Mouse (Mus musculus) R1 (cell line): ENCODE results near the gene Slc25a25.

Source experiments
- DNase-seq: peaks from one replicate; pipeline ENCODE4 v3.0.0-alpha.2; 2018; ENCODE audit warnings: low read depth, low spot score

Slc25a25 gene

DNA sequence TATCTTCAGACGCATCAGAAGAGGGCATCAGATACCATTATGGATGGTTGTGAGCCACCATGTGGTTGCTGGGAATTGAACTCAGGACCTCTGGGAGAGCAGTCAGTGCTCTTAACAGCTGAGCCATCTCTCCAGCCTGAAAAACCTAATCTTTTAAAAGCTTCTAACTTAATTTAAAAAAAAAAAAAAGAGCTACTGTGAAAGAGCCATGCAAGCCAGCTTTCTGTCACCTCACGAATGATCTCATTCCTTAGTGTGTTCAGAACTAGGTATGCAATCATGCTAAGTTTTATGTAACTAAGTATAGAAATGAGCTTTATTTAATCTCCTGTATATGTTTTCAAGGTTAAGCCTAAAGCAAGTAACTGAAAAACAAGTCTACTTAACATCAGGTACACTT, 8.4 kb upstream of the Slc25a25 start:
- DNase-seq: no peak

DNA sequence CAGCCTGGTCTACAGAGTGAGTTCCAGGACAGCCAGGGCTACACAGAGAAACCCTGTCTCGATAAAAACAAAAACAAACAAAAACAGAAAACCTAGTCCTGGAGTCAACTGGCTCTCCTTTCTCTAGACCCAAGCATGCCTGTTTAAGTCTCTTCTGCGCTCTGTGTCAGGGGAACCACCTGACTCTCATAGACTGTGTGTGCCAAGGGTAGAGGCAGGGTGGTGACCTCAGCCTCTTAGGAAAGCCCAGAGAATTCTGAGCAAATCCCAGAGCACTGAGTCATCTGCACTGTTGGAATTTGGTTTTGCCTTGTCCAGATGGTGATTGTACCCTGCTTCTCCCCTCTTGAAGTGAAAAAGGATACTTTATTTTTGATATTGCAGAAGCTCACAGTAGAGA, 7.1 kb upstream of the Slc25a25 start:
- no peak for DNase-seq

DNA sequence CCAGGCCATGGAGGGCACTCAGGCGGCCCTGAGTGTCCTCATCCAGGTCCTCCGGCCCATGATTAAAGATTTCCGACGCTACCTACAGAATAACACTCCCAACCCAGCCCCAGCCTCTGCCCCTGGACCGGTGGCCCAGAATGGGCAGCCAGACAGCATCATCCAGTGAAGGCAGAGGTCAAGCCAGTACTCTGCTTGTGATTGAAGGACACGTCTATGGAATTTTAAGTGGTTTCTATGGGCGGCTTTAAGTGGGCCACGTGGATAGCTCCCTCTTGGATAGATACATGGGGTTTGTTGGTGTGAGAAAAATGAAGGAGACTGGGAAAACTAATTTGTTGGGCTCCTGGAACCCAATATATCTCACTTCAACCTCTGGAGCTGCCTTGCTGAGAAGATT, 3.9 kb upstream of the Slc25a25 start:
- DNase-seq: no peak

DNA sequence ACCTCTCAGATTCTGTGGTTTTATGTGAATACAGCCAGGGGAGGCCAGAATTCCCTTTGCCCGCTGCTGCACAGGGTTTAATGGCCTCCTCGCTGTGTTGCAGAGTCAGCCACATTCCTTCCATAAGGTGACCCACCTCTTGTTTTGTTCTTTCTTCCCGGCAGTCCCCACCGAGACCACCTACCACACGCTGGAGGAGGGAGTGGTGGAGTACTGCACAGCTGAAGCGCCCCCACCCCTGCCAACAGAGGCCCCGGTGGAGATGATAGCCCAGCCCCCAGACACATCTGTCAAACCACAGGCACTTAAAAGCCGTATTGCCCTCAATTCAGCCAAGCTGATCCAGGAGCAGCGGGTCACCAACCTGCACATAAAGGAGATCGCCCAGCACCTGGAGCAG, 3.4 kb upstream of the Slc25a25 start:
- peak; percentile 72 for DNase-seq

DNA sequence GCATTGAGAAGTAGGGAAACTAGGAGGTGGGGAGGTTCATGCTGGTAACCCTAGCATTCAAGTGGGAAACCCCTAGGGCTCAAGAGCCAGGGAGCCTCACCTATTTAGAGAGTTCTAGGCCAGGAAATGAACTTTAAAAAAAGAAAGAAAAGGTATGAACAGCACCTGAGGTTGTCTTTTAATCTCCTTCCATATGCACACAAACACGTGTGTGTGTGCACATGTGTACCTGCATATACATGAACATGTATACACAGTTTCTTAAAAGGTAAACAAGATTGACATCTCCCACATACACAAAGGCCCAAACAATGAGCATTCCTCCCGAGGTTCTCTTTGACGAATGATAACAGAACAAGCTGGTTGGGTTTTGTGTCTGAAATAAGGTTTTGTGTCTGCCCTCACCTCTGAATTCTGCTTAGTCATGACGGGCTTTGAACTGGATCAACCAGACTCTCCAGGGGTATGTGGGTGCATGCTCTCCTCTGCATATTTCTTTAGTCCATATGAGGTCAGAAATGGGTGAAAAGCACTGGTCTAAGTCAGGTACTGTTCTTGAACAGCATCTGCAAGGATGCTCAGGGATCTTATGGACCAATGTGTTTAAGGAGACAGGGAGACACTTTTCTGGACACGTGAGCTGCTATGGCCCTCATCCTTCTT, 2.5 kb upstream of the Slc25a25 start:
- peak; percentile 28 for DNase-seq

DNA sequence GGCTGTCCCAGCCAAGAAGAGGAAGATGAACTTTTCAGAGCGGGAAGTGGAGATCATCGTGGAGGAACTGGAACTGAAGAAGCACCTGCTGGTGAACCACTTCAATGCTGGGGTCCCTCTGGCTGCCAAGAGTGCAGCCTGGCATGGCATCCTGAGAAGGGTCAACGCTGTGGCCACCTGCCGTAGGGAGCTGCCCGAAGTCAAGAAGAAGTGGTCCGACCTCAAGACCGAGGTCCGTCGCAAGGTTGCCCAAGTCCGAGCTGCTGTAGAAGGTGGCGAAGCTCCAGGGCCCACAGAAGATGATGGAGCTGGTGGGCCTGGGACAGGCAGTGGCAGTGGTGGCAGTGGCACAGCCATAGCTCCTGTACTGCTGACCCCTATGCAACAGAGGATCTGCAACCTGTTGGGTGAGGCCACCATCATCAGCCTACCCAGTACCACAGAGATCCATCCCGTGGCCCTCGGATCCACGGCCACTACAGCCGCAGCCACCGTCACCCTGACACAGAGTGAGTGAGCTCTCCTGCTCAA, 1.3 kb upstream of the Slc25a25 start:
- no peak for DNase-seq

DNA sequence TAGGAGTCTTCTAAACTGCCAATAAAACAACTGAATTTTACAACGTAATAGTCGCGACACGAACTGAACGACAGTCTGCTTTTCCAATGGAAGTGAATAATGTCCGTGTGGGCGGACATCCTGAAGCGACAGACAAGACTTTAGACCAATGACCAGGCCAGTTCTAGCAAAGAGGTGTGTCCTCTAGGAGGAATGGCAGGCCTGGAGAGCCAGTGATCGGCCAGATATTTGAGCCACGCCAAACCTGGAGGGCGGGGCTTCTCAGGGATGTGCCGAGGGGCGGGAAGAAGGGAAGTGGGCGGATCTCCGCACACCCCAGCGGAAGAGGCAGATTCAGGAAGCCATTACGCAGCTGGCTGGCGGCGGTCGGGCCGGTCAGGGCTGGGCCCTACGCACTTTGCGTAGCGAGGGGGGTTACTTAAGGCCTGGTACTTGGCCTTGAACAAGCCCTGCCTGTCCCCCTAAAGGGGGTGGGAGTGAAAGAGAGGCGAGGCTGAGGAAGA, 676 bp upstream of the Slc25a25 start:
- peak; percentile 100 for DNase-seq

DNA sequence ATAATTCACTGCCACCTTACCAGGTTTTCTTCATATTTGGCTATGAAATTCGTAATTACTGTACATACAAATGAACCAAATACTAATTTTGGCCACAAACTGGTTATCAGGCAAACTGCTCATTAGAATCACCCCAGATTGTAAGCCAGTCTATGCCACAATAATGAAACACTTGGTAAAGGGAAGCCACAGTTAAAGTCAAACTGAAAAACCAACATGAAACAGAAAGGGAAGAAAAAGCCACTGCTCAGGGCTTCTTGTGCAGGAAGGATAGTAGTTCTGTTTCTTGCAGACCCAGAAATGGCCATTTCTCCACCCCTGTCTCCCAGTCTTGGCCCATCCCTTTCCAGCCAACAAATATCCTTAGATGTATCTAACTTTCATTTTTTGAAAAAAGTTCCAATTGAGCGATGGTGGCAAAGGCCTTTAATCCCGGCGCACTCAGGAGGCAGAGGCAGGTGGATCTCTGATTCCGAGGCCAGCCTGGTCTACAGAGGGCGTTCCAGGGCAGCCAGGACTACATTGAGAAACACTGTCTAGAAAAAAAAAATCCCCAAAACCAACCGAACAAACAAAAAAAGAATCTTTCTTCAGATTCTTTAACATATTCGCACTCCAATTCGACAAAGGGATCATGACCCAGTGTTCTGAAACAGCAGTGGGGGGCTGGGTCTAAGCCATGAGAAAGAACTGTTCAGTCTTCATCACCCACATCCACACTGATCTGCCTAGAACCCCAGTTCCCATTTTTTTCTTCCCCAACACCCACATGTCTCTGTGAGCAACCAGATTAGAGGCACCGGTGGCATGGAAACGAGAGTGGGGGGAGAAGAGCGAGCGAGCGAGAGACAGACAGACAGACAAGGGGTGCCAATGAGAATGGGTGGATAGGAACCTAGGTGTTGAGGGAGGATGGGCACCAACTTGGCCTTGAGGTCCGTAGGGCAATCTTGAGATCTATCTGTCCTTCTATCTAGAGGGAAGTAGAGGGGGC, 1.2 kb downstream of the Slc25a25 start, which contains the start of gene Naif1:
TSS of gene Naif1 (plus strand) at position 697 of the 994 bp plus-strand sequence.
- no peak for DNase-seq

DNA sequence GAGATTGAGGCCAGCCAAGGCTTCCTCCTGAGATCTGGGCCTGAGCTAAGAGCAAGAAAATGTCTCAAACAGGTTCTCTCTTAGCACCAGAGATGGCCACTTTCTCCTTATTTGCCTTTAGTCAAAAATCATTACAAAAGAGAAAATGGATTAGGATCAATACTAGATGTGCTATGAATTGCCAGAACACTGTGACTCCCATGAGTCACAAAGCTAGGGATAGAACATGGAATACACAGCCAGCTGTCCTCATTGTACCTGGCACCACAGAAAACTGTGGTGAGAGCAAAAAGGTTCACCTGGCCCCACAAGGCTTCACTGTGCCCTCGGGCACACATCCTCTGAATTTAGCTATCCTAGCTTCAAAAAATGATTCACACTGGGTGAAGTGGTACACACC, 2.8 kb downstream of the Slc25a25 start:
- DNase-seq: no peak

DNA sequence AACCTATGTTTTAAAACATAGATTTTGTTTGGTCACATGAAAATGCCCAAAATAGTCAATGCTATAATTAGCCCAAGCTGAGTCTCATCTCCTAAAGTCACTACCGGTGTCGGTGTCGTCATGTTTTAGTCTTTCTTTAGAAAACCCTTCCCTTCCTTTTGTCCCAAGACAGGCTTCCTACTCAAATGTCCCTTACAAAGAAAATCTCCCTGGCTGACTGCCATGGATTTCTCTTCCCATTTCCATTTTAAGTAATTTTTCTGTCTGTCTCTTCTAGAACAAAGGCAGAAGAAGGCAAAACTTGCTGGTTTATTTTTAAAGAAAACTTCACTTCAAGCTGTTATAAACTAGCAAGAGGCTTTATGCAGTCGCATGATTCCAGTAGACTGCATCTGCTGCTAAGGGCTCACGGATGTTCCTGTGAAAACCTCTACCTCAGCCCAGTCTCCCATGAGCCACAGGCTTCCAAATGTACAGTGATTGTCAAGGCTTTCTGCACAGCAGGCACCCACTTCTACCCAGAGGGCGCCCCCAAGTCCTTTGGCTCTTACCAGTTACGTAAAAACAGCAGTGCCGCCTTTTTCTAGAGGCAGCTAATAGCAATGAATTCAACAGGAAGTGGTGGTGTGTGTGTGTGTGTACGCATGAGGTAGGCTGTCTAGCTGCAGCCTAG, 3.8 kb downstream of the Slc25a25 start:
- no peak for DNase-seq

DNA sequence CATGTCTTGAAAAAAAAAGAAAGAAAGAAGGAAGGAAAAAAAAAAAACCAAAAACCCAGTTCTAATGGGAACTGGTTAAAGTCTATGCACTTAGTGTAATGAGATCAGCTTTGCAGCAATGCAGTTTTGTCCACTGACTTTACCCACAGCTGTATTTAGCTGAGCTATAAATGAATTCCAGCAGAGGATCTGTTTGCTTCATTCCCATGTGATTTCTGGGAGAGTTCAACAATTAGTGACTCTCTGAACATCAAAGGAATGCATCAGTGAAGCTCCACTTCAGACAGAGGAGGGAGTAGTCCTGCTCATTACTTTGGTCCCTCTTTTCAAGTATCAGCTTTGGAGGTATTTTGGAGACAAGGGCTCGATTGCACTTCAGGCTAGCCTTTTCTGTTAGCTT, 5.7 kb downstream of the Slc25a25 start:
- no peak for DNase-seq

DNA sequence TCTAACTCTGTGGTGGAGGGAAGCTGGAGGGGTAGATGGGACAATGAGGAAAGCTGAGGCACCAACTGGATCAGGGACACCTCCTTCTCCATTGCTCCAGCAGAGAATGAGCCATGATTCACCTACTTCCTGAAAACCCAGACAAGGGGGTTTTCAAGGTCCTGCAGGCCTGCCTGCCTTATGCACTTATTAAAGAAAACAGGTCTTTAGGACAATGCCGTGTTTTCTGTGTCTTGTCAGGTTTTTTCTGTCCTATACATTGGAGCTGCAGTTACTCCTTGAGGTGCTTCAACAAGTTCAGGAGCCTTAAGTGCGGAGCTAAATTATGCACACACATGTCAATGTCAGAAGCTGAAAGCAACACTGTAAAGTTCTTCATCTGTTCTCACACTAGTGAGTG, 9.7 kb downstream of the Slc25a25 start:
- no peak for DNase-seq

DNA sequence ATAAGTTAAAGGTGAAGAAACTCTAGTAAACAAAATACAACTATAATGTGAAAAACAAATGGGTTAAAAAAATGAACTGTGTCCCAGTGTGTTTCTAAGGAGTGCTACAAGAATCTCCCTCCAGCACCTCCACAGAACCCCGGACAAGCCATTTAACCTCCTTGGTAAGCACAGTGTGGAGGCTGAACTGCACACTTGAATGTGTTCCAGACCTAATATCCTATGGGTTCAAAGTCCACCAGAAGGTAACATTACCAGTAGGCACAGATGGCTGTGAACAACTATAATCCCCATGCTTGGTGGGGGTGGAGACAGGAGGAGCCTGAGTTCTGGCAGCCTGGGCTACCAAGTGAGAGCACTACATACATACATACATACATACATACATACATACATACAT, 10.6 kb downstream of the Slc25a25 start:
- no peak for DNase-seq

DNA sequence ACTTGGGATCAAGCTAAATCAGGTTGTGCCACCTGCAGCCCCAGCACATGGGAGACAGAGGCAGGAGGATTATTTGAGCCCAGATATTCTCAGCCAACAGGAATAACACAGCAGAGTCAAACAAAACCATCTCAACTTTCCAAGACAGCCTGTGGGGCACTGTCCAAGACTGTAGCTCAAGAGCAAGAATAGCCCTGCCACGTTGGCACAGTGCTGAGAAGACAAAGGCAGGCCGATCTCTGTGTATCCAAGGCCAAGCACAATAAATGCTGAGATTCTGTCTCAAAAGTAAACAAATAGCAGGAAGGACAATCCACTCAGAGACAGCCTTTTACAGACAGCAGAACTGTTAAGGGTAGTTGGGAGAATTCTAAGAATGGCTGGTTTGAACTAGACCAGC, 11.1 kb downstream of the Slc25a25 start:
- DNase-seq: no peak

DNA sequence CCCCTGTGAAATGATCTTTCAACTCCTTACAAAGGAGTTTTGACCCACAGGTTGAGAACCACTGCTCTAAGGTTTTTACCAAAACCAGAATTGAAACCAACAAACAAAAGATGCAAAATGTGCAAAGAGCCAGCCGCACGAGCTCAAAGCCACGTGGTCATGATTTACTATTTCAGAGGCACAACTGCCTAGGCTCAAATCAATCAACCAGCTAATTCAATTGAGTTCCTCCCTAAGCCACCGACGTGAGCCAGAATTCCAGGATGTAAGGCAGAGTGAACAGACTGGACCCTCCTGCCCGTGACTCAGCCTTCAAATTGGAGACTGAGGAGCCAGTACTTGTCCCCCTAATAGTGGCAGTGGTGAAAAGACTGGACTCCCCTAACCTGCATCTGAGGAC, 12.1 kb downstream of the Slc25a25 start:
- no peak for DNase-seq

DNA sequence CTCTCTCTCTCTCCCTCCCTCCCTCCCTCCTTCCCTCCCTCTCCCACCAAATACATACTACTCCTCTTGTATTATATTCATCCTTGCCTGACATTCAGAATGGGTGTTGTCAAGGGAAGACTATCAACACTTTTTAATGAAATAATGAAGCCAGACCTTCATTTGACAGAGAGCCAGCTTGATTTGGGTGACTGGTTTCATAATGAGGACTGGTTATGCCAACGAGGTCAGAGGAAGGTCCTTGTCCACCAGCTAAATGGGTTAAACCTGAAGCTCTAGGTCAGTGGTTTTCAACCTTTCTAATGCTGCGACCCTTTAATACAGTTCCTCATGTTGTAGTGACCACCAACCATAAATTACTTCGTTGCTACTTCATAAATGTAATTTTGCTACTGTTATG, 12.5 kb downstream of the Slc25a25 start:
- no peak for DNase-seq

DNA sequence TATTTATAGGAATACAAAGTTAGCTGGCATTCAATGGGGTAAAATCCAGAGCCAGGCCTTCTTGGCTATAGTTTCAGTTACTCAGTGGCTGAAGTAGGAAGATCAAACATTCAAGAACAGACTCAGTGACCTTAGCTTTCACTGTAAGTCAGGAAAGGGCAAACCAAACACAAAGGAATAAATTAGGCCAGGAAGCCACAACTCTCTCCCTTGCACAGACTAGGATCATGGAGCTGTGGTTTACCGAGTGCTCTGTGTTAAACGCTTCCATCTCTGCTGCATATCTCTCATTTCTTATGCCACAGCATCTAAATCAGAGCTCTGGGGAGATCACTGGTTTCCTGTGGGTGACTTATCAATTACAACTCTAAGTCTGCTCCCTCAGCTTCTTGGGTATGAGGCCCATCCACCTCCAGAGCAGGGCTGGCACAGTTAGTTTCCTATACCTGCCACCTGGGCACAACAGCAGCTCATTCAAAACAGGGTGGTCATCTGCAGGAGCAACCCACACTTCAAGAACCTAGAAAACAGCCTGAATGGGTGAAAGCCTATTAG, 13.6 kb downstream of the Slc25a25 start:
- DNase-seq: no peak

DNA sequence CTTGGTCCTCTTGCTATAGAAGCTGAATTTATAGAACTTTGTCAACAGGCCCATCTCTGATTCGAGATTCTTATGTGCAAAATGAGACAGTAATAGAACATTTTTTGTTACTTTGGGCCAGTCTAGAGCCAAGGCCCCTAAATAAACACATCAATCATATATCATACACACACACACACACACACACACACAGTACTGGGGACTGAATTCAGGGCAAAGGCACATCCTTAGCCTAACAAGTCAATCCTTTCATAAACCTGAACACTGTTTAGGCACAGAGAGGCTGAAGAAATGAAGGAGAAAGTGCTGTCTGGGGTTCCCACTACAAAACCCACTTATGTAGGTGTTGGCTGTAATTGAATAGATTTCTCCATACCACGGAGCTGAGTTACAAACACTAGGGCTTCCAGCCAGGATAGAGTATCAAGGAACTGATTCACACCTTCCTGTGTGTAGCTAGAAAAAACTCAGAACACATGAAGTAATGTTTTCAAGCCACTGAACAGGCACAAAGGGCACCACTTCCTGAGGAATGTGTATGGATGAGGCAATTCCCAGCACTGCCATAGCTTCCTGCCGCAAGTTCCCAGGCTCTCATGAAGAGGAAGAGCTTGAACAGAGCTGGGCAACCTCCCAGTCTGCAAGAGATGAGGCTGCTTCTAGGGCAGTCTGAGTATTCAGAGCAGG, 14.4 kb downstream of the Slc25a25 start:
- DNase-seq: peak; percentile 41

DNA sequence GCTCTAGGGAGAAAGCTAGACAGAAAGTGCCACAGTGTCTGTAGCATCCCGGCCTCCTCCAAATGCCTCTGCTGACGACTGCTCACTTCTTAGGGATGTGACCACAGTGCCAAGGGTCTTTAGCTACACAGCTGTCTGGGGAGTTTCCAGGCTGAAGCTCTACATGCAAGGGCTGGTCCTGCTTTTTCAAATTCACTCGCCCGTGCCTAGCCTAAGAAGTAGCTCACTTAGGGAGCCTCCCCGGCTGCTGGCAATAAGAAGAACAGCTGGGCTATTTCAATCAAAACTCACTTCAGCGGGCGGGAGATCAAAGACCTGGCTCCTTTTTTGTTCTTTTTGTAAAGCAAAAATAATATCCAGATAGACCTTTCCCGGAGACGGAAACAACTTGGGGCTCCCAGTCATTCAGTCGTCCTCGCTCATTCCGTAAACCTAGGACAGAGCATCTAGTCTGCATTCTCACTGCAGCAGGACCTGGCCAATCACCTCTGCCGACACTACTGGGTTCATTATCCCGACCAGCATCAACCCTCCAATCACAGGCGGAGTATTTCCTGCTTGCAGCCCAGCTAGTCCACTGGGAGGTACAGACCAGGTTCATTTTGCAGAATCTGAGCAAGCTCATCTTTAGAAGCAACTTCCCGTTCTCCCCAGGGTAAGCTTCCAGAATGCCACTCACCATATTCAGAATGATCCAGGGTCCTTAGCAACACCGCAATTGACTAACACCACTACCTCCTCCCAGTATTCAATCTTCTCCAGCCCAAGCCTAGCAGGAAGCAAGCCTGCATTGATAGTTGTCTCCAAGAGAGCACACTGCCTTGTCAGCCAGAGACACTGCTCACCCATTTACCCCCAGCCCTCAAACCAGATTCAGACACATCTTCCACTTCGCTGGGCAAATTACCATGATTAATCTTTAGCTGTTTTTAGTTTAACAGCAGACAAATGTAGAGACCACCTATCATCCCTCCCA, 20.3 kb downstream of the Slc25a25 start:
- DNase-seq: peak; percentile 80
